Mouse (Mus musculus): ENCODE results near the gene Cars2. TPM values are rescaled to one million over a fixed set of nuclear protein-coding genes. Genes with fewer than 3 reads are reported as not detected.

Gene Cars2
- polyA plus RNA-seq, 1 experiment from 2014 or later = 10.0 TPM

DNA sequence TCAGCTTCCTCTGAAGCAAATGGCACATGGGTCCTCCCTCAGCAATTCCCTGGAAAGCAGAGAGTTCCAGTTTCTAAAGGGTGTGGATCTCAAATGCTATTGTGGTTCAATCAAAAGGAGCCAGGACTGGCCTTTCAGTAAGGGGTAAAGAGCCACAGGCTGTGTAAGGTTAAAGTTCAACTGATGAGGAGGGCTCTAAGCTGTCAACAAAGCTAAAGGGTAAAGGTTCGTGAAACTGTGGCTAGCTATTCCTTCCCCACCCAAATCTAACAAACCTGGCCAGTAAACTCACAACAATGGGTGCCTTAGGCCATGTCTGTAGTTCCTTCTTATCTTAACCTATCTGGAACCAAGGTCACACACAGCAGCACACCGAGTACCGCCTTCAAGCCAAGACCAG, 68.7 kb downstream of the Cars2 start:
- WGBS = 40% methylated on average over 3 of the region's 3 CpGs
- Histone ChIP-seq H3K4me3 (ENCODE audit: low read depth, low read length) (no peak overlapping the region), H3K36me3 (ENCODE audit: control insufficient read depth, insufficient read depth) (no peaks in the 10 kb centered on the region), H3K4me2 (replicated peaks; ENCODE audit: low read depth) (no peak overlapping the region), H3K4me1 (replicated peaks; ENCODE audit: control insufficient read depth, insufficient read depth, low read length) (no peaks in the 10 kb centered on the region), H3K9ac (ENCODE audit: low read depth, low read length) (no peak overlapping the region), H3K9me3 (ENCODE audit: control insufficient read depth) (no peaks in the 10 kb centered on the region), H3K27ac (ENCODE audit: low read depth, low read length) (no peak overlapping the region), H3K27me3 (replicated peaks; ENCODE audit: control insufficient read depth, insufficient read depth, low read length) (no peaks in the 10 kb centered on the region; the same call in 1 of the 2 replicates)
- no peak for TF ChIP-seq CTCF (IDR thresholded peaks at IDR 0.05; ENCODE audit: low read depth)
- no peak for ATAC-seq

DNA sequence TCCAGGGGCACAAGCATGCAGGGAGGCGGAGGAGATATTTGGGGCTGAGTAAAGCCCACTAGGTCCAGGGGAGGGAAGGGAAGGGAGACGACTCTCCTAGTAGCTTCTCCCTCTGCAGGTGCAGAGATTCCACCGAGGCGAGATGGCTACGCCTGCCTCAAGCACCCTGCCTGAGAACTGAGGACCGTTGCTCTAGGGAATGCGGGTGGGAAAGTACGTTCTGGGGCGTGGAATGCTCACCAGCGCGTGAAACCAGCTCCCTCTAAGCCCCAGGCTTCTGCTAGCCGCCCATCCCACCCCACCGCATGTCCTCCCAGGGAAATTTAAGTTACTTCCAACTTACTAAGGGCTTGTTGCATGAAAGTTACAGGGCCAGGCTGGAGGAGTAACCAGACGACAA, 71.0 kb downstream of the Cars2 start:
- Histone ChIP-seq H3K36me3 (ENCODE audit: control insufficient read depth, insufficient read depth) (no peaks in the 10 kb centered on the region), H3K27me3 (replicated peaks; ENCODE audit: control insufficient read depth, insufficient read depth, low read length) (no peaks in the 10 kb centered on the region; the same call in 1 of the 2 replicates), H3K9ac (ENCODE audit: low read depth, low read length) (peak overlapping the region; percentile 19; the same call in 1 of the 2 replicates), H3K9me3 (ENCODE audit: control insufficient read depth) (no peaks in the 10 kb centered on the region), H3K4me2 (replicated peaks; ENCODE audit: low read depth) (no peak overlapping the region), H3K27ac (ENCODE audit: low read depth, low read length) (no peak overlapping the region), H3K4me3 (ENCODE audit: low read depth, low read length) (no peak overlapping the region), H3K4me1 (replicated peaks; ENCODE audit: control insufficient read depth, insufficient read depth, low read length) (peaks cover 6% of the 10 kb centered on the region; the same call in 1 of the 2 replicates)
- no peak for TF ChIP-seq CTCF (IDR thresholded peaks at IDR 0.05; ENCODE audit: low read depth)
- no peak for ATAC-seq
- WGBS = 49% methylated on average over 14 of the region's 14 CpGs

DNA sequence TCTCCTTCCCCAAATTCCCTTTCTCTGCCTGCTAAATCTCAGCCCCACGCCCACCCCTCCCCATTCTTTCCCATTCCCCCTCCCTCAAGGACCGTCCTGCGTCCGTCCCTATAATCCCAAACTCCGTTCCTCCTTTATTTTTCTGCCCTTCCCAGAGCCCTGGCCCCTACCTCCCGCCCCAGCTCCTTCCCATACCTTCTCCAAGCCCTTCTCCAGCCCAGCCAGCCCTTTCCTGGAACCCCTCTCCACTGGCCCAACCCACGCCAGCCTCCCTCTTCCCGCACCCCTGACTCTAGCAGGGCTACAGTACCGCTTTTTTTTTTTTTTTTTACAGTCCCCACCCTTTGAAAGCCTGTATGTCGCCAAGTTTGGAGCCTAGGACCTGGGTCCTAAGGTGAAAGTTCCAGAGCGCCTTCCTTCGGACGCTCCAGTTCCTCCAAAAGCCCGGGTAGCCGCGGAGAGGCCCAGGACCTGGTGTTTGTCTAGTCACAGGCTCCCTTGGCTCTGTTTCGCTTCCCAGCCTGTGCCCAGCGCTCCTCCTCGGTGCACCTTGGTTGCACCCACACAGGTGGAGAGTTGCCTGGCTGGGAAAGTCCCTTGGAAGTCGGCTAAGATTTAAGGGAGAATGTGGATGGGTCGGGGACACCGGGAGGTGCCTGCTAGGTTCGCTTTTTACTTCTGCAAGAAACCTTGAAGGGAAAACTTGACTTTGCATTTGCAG, 71.6 kb downstream of the Cars2 start:
- 0 out of 2 replicates have a peak, but pooled peaks have one; percentile 3 for ATAC-seq
- H3K36me3 ChIP-seq (ENCODE audit: control insufficient read depth, insufficient read depth) = no peaks in the 10 kb centered on the region
- 11% methylated on average over 23 of the region's 23 CpGs for WGBS
- no peak overlapping the region for H3K27ac ChIP-seq (ENCODE audit: low read depth, low read length)
- peaks cover 6% of the 10 kb centered on the region; the same call in 1 of the 2 replicates for H3K4me1 ChIP-seq (replicated peaks; ENCODE audit: control insufficient read depth, insufficient read depth, low read length)
- H3K9me3 ChIP-seq (ENCODE audit: control insufficient read depth) = no peaks in the 10 kb centered on the region
- H3K4me2 ChIP-seq (replicated peaks; ENCODE audit: low read depth) = peak overlapping the region; percentile 98
- no peak for TF ChIP-seq CTCF (IDR thresholded peaks at IDR 0.05; ENCODE audit: low read depth)
- peak overlapping the region; percentile 19 for H3K9ac ChIP-seq (ENCODE audit: low read depth, low read length)
- H3K4me3 ChIP-seq (ENCODE audit: low read depth, low read length) = peak overlapping the region; percentile 66
- no peaks in the 10 kb centered on the region; the same call in 1 of the 2 replicates for H3K27me3 ChIP-seq (replicated peaks; ENCODE audit: control insufficient read depth, insufficient read depth, low read length)

DNA sequence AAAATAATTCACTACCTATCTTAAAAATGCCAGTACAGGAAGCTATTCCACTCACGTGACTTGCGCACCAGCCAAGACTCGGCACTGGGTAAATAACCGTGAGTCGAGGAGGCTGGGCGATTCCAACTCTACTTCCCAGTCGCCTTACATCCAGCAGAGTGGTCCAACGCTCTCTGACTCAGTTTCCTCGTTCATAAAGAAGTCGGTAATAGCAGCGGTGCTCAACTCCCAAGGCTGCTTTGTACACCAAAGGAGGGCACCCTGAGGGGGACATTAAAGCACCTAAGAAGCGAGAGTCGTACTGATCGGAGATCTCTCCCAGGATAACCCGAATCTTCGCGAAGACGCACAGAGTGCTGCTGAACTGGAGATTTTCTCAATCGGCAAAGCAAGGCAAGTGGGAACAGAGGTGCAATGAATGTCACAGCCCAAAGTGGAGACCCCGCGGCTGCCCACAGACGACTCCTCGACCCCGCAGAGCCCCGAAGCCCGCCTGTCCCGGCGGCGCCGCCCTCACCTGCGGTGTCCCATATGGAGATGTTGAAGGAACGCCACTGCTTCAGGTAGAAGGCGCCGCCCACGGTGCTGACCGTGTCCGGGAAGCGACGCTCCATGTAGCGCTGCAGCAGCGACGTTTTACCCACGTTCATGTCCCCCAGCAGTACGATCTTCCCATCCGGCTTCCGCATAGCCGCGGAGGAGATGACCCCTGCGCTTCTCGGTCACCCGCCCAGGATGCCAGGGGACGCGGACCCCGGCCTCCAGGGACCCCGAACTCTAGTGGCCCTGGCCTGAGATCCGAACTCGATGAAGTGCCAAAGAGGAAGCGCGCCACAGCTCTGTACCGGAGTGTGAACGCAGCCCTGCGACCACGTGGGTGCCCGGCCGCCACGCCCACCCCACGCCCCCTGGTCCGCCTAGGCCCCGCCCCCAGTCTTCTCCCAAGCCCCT, 72.5 kb downstream of the Cars2 start, which contains the start of gene Rab20:
Gene Rab20 (minus strand): TSS at position 900 of the 951 bp plus-strand sequence.
- no peaks in the 10 kb centered on the region for H3K9me3 ChIP-seq (ENCODE audit: control insufficient read depth)
- ATAC-seq = peak; percentile 60
- no peak for TF ChIP-seq CTCF (IDR thresholded peaks at IDR 0.05; ENCODE audit: low read depth)

DNA sequence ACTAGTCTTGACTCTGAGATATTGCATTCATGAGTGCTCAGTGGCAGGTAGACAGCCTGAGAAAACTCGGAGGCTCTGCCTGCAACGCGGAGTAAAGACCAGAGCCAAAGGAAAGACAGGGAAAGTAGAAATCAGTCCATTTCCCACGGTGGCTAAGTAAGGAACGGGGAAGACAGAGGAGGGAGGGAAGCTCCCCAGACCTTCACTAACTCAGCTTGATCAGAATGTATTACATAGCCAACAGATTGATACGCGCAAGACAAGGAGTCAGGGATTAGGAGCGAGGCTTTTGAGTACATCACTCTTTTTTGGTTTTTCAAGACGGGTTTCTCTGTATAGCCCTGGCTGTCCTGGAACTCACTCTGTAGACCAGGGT, 73.4 kb downstream of the Cars2 start:
- H3K4me3 ChIP-seq (ENCODE audit: low read depth, low read length) = peak overlapping the region; percentile 66
- peaks cover 13% of the 10 kb centered on the region for H3K4me1 ChIP-seq (replicated peaks; ENCODE audit: control insufficient read depth, insufficient read depth, low read length)
- no peak for TF ChIP-seq CTCF (IDR thresholded peaks at IDR 0.05; ENCODE audit: low read depth)
- H3K4me2 ChIP-seq (replicated peaks; ENCODE audit: low read depth) = peak overlapping the region; percentile 98
- H3K27me3 ChIP-seq (replicated peaks; ENCODE audit: control insufficient read depth, insufficient read depth, low read length) = no peaks in the 10 kb centered on the region; the same call in 1 of the 2 replicates
- no peak for ATAC-seq
- no peaks in the 10 kb centered on the region for H3K36me3 ChIP-seq (ENCODE audit: control insufficient read depth, insufficient read depth)
- no peaks in the 10 kb centered on the region for H3K9me3 ChIP-seq (ENCODE audit: control insufficient read depth)
- H3K9ac ChIP-seq (ENCODE audit: low read depth, low read length) = peak overlapping the region; percentile 67
- H3K27ac ChIP-seq (ENCODE audit: low read depth, low read length) = peak overlapping the region; percentile 81
- WGBS = 9% methylated on average over 9 of the region's 9 CpGs

More for the DNA sequence above, 72.5 kb downstream of the Cars2 start, which contains the start of gene Rab20:
- Histone ChIP-seq H3K36me3 (ENCODE audit: control insufficient read depth, insufficient read depth) (no peaks in the 10 kb centered on the region), H3K27ac (ENCODE audit: low read depth, low read length) (peak within 1 kb of the TSS; percentile 81), H3K9ac (ENCODE audit: low read depth, low read length) (peak within 1 kb of the TSS; percentile 67), H3K4me2 (replicated peaks; ENCODE audit: low read depth) (peak within 1 kb of the TSS; percentile 98), H3K4me1 (replicated peaks; ENCODE audit: control insufficient read depth, insufficient read depth, low read length) (peaks cover 11% of the 10 kb centered on the region), H3K27me3 (replicated peaks; ENCODE audit: control insufficient read depth, insufficient read depth, low read length) (no peaks in the 10 kb centered on the region; the same call in 1 of the 2 replicates), H3K4me3 (ENCODE audit: low read depth, low read length) (peak within 1 kb of the TSS; percentile 66)
- under 1% methylated on average over 64 of the region's 69 CpGs for WGBS
